Mouse (Mus musculus) testis, adult 2 months (tissue): ENCODE results near the gene Syncrip.

ENCODE experiments used
- CTCF ChIP-seq: fragments of 200-500 bp; IDR thresholded peaks from 2 replicates; pipeline ENCODE4 v1.5.1; 2012; ENCODE audit warnings: low read depth, mild to moderate bottlenecking, inconsistent platforms, low read length, moderate library complexity; ENCODE audit not compliant: control insufficient read depth, insufficient read depth, insufficient replicate concordance
- POLR2A ChIP-seq: fragments of 200-500 bp; IDR thresholded peaks from 2 replicates; pipeline ENCODE4 v1.6.1; 2012; ENCODE audit warnings: low read depth, mild to moderate bottlenecking, inconsistent platforms, low read length, moderate library complexity; ENCODE audit not compliant: control insufficient read depth

DNA sequence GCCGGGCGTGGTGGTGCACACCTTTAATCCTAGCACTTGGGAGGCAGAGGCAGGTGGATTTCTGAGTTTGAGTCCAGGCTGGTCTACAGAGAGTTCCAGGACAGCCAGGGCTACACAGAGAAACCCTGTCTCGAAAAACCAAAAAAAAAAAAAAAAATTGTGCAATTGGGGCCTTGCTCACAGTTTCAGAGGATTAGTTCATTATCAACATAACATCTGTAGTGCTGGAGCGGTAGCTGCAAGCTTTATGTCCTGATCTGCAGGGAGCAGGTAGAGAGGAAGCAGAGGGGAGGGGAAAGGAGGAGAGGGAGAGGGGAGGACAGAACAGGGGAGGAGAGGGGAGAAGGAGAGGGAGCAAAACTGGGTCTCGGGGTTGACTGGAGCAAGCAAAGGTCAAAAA, 46.4 kb upstream of the Syncrip start:
- TF ChIP-seq CTCF (no peak), POLR2A (no peak)
